Comparison of ENCODE assay signal across 16 mouse cellular contexts in genomic region chrX:129407778-129408177, GRCm38 (mm10).
DNase-seq lines count a peak whose midpoint lies in the region; TF ChIP-seq lines count a peak whose summit lies in the region.
"Had no signal": no experiment of that assay in that cellular context is flagged by ENCODE, and none has a peak within 500 bp of the region (broad histone marks: within the 10 kb centered on the region; RNA-seq: fewer than 3 reads in every experiment).

No protein-coding gene starts in this region.

- TF ChIP-seq POLR2A in MEL (IDR thresholded peaks at IDR 0.05; ENCODE audit: control insufficient read depth in 1 of 2, insufficient read depth in 1 of 2, low read depth in 1 of 2, low read length in 2 of 2, poor library complexity in 1 of 2), result no peak

- no peak overlapping the region for H3K27ac ChIP-seq in MEL (ENCODE audit: control insufficient read depth, low read depth, low read length)

- peaks cover 0 to 10% of the 10 kb centered on the region in 2 experiments; a peak in 2 of 4 replicates for H3K36me3 ChIP-seq in MEL (ENCODE audit: control insufficient read depth in 1 of 2, insufficient read depth in 2 of 2, low read length in 2 of 2)
- H3K36me3 ChIP-seq: G1E had no signal

- peak; percentile 83 to 88 for TF ChIP-seq EP300 in MEL (IDR thresholded peaks at IDR 0.05; ENCODE audit: low read depth in 1 of 2, low read length in 2 of 2)

- peak; percentile 41 for DNase-seq in MEL (ENCODE audit: low read depth, low spot score)
- DNase-seq in urinary bladder, postnatal 14 days (ENCODE audit: low spot score), result no peak
- DNase-seq: adrenal gland, adult 2 months; adrenal gland, adult 8-10 months; adrenal gland, postnatal 10 days; adrenal gland, postnatal 14 days; adrenal gland, postnatal 25 days; adrenal gland, postnatal 36 days; B cell, adult 2 months; cerebellum, adult 11 months; cerebellum, adult 11-12 months; cerebellum, adult 18-20 months; cerebellum, adult 2 months; cerebellum, adult 8-10 months had no signal

- no peak for TF ChIP-seq RAD21 in MEL (IDR thresholded peaks at IDR 0.05; ENCODE audit: low read depth, low read length)

- H3K4me3 ChIP-seq in MEL (ENCODE audit: control insufficient read depth in 1 of 2, insufficient read depth in 1 of 2, low read depth in 2 of 2, low read length in 2 of 2), result no peak overlapping the region

- no peaks in the 10 kb centered on the region for H3K79me2 ChIP-seq in MEL (ENCODE audit: control insufficient read depth, insufficient read depth, low read length, poor library complexity)

- H3K4me1 ChIP-seq in MEL (ENCODE audit: control insufficient read depth in 1 of 2, insufficient read depth in 2 of 2, low read length in 2 of 2), result peaks cover 0 to 8% of the 10 kb centered on the region in 2 experiments; a peak in 2 of 4 replicates

- no peak overlapping the region for H3K9ac ChIP-seq in MEL (ENCODE audit: control insufficient read depth, low read depth, low read length, poor library complexity, severe bottlenecking)

- no peaks in the 10 kb centered on the region for H3K27me3 ChIP-seq in MEL (ENCODE audit: control insufficient read depth in 1 of 2, insufficient read depth in 2 of 2, low read length in 2 of 2)
- H3K27me3 ChIP-seq: CH12.LX had no signal

- H3K9me3 ChIP-seq in MEL (replicated peaks; ENCODE audit: insufficient read depth, low read length), result no peaks in the 10 kb centered on the region
- H3K9me3 ChIP-seq: G1E had no signal

- no peak for TF ChIP-seq CTCF in MEL (IDR thresholded peaks at IDR 0.05 in 2 of 3, conservative IDR thresholded peaks at IDR 0.05 in 1 of 3; ENCODE audit: control insufficient read depth in 1 of 3, insufficient read depth in 1 of 3, low read depth in 2 of 3, low read length in 3 of 3, poor library complexity in 1 of 3, severe bottlenecking in 1 of 3)

TF ChIP-seq in MEL, 35 proteins besides CTCF, POLR2A, EP300 and RAD21:
- TF ChIP-seq MYC (IDR thresholded peaks at IDR 0.05; ENCODE audit: low read depth, low read length), result no peak
- no peak for TF ChIP-seq MXI1 (IDR thresholded peaks at IDR 0.05; ENCODE audit: low read depth, low read length)
- TF ChIP-seq MEF2A (IDR thresholded peaks at IDR 0.05; ENCODE audit: extremely low read depth, insufficient replicate concordance, low read depth, low read length, poor library complexity, severe bottlenecking), result peak; percentile 89; the same call in 1 of the 2 replicates
- peak; percentile 86 for TF ChIP-seq GATA1 (IDR thresholded peaks at IDR 0.05; ENCODE audit: low read depth, low read length)
- no peak for TF ChIP-seq UBTF (IDR thresholded peaks at IDR 0.05; ENCODE audit: borderline replicate concordance, insufficient read depth, low read depth, low read length)
- no peak for TF ChIP-seq KAT2A (conservative IDR thresholded peaks at IDR 0.05; ENCODE audit: low read depth, low read length)
- peak; percentile 88 for TF ChIP-seq TCF12 (IDR thresholded peaks at IDR 0.05; ENCODE audit: low read depth, low read length)
- peak; percentile 26; the same call in 1 of the 2 replicates for TF ChIP-seq MAFK (IDR thresholded peaks at IDR 0.05; ENCODE audit: borderline replicate concordance, low read depth, low read length)
- no peak for TF ChIP-seq MAX (IDR thresholded peaks at IDR 0.05; ENCODE audit: low read length)
- no peak for TF ChIP-seq SIN3A (IDR thresholded peaks at IDR 0.05; ENCODE audit: low read length)
- TF ChIP-seq POLR2AphosphoS2 (IDR thresholded peaks at IDR 0.05; ENCODE audit: low read length), result no peak
- 0 out of 2 replicates have a peak, but pooled peaks have one; percentile 5 for TF ChIP-seq TAL1 (IDR thresholded peaks at IDR 0.05; ENCODE audit: low read length)
- peak; percentile 73 for TF ChIP-seq ETS1 (IDR thresholded peaks at IDR 0.05; ENCODE audit: low read depth, low read length)
- no peak for TF ChIP-seq JUND (IDR thresholded peaks at IDR 0.05; ENCODE audit: low read depth, low read length)
- TF ChIP-seq ZC3H11A (IDR thresholded peaks at IDR 0.05; ENCODE audit: low read depth, low read length), result no peak
- TF ChIP-seq GABPA (IDR thresholded peaks at IDR 0.05; ENCODE audit: low read depth, low read length), result no peak
- no peak for TF ChIP-seq NRF1 (IDR thresholded peaks at IDR 0.05; ENCODE audit: insufficient read depth, low read depth, low read length, poor library complexity, severe bottlenecking)
- no peak for TF ChIP-seq HCFC1 (IDR thresholded peaks at IDR 0.05; ENCODE audit: low read depth, low read length)
- TF ChIP-seq TBP (IDR thresholded peaks at IDR 0.05; ENCODE audit: low read depth, low read length), result no peak
- TF ChIP-seq POLR2AphosphoS5 (IDR thresholded peaks at IDR 0.05; ENCODE audit: borderline replicate concordance, low read depth, low read length), result no peak
- TF ChIP-seq RCOR1 (IDR thresholded peaks at IDR 0.05; ENCODE audit: low read depth, low read length), result peak; percentile 70
- TF ChIP-seq ELF1 (IDR thresholded peaks at IDR 0.05; ENCODE audit: low read depth, low read length), result no peak
- TF ChIP-seq NELFE (IDR thresholded peaks at IDR 0.05; ENCODE audit: low read depth, low read length), result no peak
- no peak for TF ChIP-seq USF2 (IDR thresholded peaks at IDR 0.05; ENCODE audit: borderline replicate concordance in 1 of 2, insufficient read depth in 1 of 2, low read depth in 1 of 2, low read length in 2 of 2)
- TF ChIP-seq MAZ (IDR thresholded peaks at IDR 0.05; ENCODE audit: low read depth, low read length), result no peak
- TF ChIP-seq USF1 (IDR thresholded peaks at IDR 0.05; ENCODE audit: low read depth, low read length), result no peak
- no peak for TF ChIP-seq ZNF384 (IDR thresholded peaks at IDR 0.05; ENCODE audit: low read depth, low read length)
- no peak for TF ChIP-seq BHLHE40 (IDR thresholded peaks at IDR 0.05; ENCODE audit: borderline replicate concordance, low read depth, low read length)
- TF ChIP-seq SMC3 (IDR thresholded peaks at IDR 0.05; ENCODE audit: low read depth, low read length), result no peak
- no peak for TF ChIP-seq CHD2 (IDR thresholded peaks at IDR 0.05; ENCODE audit: low read length)
- no peak for TF ChIP-seq ZKSCAN1 (IDR thresholded peaks at IDR 0.05; ENCODE audit: low read depth, low read length)
